Mouse (Mus musculus): Measurements from ENCODE around the gene Crybb1.

DNA sequence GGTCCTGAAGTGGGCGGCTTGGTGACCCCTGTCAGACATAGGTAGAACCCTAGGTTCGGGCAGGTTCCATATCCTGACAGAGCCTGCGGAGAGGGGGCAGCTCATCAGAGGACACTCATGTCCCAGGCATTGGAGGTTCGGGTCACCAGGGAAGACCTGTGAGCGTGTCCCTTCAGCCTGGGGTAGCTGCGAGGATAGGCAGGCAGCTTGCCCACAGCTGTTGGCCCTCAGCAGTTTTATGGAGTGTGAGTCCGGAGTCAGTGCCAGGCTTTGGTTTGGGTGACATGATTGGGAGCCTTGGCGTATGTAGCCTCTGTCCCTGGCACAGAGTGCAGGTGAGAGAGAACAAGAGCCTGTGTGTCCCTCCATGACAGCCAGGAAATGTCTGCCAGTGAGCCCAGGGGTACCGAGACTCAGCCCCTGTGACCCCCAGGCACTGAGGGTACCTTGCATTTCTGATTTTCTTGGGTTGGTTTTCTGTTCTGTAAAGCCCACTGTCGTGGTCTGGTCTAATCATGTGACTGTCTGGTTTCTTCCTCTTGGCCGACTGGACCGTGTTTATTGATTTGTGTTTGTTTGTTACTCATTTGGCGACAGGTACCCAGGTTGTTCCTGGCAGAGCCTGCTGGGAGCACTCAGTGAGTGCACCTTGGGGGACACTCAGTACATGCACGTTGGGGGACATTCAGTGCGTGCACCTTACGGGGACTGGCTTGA is 34.4 kb downstream of the Crybb1 start:
- TF ChIP-seq POLR2A (IDR thresholded peaks at IDR 0.05; ENCODE audit: extremely low read depth, insufficient read depth, low read length): no peak
- no peak for TF ChIP-seq CTCF (IDR thresholded peaks at IDR 0.05; ENCODE audit: low read depth, low read length)
